Mouse (Mus musculus): ENCODE measurements around the gene Il10. TPM values are rescaled to one million over a fixed set of nuclear protein-coding genes. Genes with fewer than 3 reads are reported as not detected.

Il10 gene
- polyA plus RNA-seq, 1 experiment from 2014 or later, result not detected

DNA sequence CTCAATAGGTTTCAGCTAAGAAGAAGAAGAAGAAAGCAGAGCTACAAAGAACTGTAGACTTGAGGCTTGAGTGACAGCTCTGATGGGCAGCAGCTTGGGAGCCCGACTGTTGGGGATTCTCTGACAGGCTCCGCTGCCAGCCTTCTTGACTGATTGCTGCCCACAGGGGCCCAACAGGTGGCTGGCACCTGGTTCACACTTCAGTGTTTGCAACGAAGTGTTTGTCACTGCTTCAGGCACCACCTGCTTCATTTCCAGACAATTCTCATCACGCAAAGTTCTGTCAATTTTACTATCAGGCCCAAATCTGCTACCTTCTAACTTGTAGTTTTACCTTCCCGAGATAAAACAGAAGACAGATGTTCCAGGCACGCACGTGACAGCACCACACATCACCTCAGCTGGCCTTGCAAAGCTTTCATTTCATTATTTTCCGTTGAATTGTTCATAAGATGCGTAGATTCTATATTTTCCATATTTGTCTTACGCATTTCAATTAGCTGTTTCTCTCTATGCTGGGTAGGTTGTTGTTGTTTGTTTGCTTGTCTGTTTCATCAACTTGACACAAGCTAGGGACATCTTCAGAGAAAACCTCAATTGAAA lies 18.9 kb downstream of the Il10 start:
- no peaks in the 10 kb centered on the region for H3K9me3 ChIP-seq (ENCODE audit: control insufficient read depth, low read length)
- no peak overlapping the region for H3K9ac ChIP-seq (ENCODE audit: low read length)
- DNase-seq (ENCODE audit: low spot score) (no peak), ATAC-seq (replicated peaks; ENCODE audit: low FRiP score, low TSS enrichment, low read depth) (no peak)
- no peaks in the 10 kb centered on the region for H3K27me3 ChIP-seq (replicated peaks; ENCODE audit: control insufficient read depth, insufficient read depth, low read length)
- H3K4me3 ChIP-seq (ENCODE audit: low read depth, low read length), result no peak overlapping the region
- H3K36me3 ChIP-seq (ENCODE audit: control insufficient read depth, insufficient read depth, low read length), result no peaks in the 10 kb centered on the region
- no peak overlapping the region for H3K27ac ChIP-seq (ENCODE audit: low read depth)
- 85% methylated on average over 10 of the region's 10 CpGs for WGBS
- no peaks in the 10 kb centered on the region for H3K4me1 ChIP-seq (replicated peaks; ENCODE audit: control insufficient read depth, insufficient read depth, low read length)
- no peak overlapping the region for H3K4me2 ChIP-seq (ENCODE audit: low read length)

DNA sequence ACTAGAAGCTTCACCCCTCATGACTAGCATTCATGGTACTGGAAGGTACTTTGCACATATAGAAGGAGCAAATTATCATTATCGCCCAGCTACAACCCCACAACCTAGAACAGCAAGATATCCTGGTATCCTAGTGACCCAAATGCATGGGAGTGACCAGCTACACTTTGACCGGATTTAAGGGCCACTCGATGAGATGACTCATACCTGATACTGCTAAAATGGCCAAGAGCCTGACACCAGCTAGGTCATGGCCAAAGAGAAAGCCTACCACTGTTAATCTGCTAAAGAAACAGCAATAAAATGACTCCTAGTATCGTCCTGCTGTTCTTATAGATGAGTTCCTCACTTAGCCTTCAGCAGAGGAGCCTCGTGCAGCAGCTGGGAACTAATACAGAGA lies 19.8 kb downstream of the Il10 start:
- H3K27me3 ChIP-seq (replicated peaks; ENCODE audit: control insufficient read depth, insufficient read depth, low read length), result no peaks in the 10 kb centered on the region
- H3K4me2 ChIP-seq (ENCODE audit: low read length), result no peak overlapping the region
- no peaks in the 10 kb centered on the region for H3K4me1 ChIP-seq (replicated peaks; ENCODE audit: control insufficient read depth, insufficient read depth, low read length)
- WGBS, result 89% methylated on average over 5 of the region's 5 CpGs
- H3K36me3 ChIP-seq (ENCODE audit: control insufficient read depth, insufficient read depth, low read length), result no peaks in the 10 kb centered on the region
- H3K4me3 ChIP-seq (ENCODE audit: low read depth, low read length), result no peak overlapping the region
- H3K9ac ChIP-seq (ENCODE audit: low read length), result no peak overlapping the region
- H3K27ac ChIP-seq (ENCODE audit: low read depth), result no peak overlapping the region
- no peak for DNase-seq (ENCODE audit: low spot score)
- no peaks in the 10 kb centered on the region for H3K9me3 ChIP-seq (ENCODE audit: control insufficient read depth, low read length)
- no peak for ATAC-seq (replicated peaks; ENCODE audit: low FRiP score, low TSS enrichment, low read depth)

DNA sequence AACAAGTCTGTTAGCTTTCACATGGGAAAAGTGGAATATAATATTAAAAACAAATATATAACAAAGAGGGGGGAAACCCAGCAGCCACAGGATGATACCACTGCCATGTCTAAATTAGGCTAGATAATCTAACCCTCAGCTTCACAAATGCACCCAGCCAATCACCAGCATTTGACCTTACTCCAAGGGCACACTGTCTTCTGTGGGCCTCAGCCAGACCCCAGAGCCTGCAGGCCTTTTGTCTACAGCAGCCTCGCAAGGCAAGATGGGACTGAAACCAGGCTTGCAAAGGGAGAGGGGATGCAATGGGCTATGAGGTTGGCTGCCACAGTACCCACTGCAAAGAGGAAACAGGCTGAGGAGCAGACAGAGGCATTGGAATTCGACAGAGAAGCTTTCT lies 22.6 kb downstream of the Il10 start:
- no peaks in the 10 kb centered on the region for H3K4me1 ChIP-seq (replicated peaks; ENCODE audit: control insufficient read depth, insufficient read depth, low read length)
- H3K4me2 ChIP-seq (ENCODE audit: low read length), result no peak overlapping the region
- ATAC-seq (replicated peaks; ENCODE audit: low FRiP score, low TSS enrichment, low read depth), result no peak
- no peak overlapping the region for H3K9ac ChIP-seq (ENCODE audit: low read length)
- no peaks in the 10 kb centered on the region for H3K36me3 ChIP-seq (ENCODE audit: control insufficient read depth, insufficient read depth, low read length)
- no peaks in the 10 kb centered on the region for H3K27me3 ChIP-seq (replicated peaks; ENCODE audit: control insufficient read depth, insufficient read depth, low read length)
- DNase-seq (ENCODE audit: low spot score), result no peak
- H3K27ac ChIP-seq (ENCODE audit: low read depth), result no peak overlapping the region
- no peaks in the 10 kb centered on the region for H3K9me3 ChIP-seq (ENCODE audit: control insufficient read depth, low read length)
- WGBS, result 59% methylated on average over 2 of the region's 2 CpGs
- no peak overlapping the region for H3K4me3 ChIP-seq (ENCODE audit: low read depth, low read length)

DNA sequence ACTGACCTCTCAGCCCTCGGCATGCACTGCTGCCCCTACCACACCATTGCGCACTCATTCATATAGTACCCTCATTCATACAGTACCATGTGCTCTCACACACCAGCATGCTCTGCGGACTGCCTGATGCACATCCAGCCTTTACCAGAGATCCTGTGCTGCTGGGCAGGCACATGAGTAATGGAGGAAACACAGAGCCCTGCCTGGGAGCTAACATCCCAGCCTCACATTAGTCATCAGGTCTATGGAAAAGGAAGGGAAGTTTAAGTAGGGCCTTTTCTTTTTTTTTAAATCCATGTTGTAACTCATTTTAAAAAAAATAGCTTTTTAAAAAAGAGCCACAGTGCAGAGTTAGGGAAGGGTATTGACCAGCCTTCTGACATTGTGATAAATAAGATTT lies 23.1 kb downstream of the Il10 start:
- Histone ChIP-seq H3K9me3 (ENCODE audit: control insufficient read depth, low read length) (no peaks in the 10 kb centered on the region), H3K4me1 (replicated peaks; ENCODE audit: control insufficient read depth, insufficient read depth, low read length) (no peaks in the 10 kb centered on the region), H3K4me3 (ENCODE audit: low read depth, low read length) (no peak overlapping the region), H3K4me2 (ENCODE audit: low read length) (no peak overlapping the region), H3K27ac (ENCODE audit: low read depth) (no peak overlapping the region), H3K36me3 (ENCODE audit: control insufficient read depth, insufficient read depth, low read length) (no peaks in the 10 kb centered on the region), H3K9ac (ENCODE audit: low read length) (no peak overlapping the region), H3K27me3 (replicated peaks; ENCODE audit: control insufficient read depth, insufficient read depth, low read length) (no peaks in the 10 kb centered on the region)
- ATAC-seq (replicated peaks; ENCODE audit: low FRiP score, low TSS enrichment, low read depth) (no peak), DNase-seq (ENCODE audit: low spot score) (no peak)
- WGBS, result 79% methylated on average over 3 of the region's 3 CpGs

DNA sequence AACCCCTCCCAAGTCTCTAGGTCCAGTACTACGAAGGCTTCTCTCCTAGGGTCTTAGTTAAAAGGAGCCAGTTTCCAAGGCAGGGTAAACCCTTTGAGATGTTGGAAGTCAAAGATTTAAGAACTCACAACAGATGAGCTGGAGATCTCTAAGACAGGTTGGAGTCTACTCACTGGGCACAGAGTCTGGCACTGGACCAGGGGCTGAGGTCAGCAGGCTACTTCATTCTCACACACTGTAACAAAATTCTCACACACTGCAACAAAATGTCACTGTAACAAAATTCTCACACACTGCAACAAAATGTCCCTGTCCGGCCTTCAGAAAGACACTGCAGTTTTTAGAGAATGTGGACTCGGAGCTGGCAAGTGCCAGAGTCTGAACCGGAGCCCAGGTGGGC lies 24.0 kb downstream of the Il10 start:
- no peaks in the 10 kb centered on the region for H3K9me3 ChIP-seq (ENCODE audit: control insufficient read depth, low read length)
- H3K4me1 ChIP-seq (replicated peaks; ENCODE audit: control insufficient read depth, insufficient read depth, low read length), result no peaks in the 10 kb centered on the region
- H3K36me3 ChIP-seq (ENCODE audit: control insufficient read depth, insufficient read depth, low read length), result no peaks in the 10 kb centered on the region
- no peak overlapping the region for H3K4me3 ChIP-seq (ENCODE audit: low read depth, low read length)
- no peak overlapping the region for H3K27ac ChIP-seq (ENCODE audit: low read depth)
- H3K4me2 ChIP-seq (ENCODE audit: low read length), result no peak overlapping the region
- H3K9ac ChIP-seq (ENCODE audit: low read length), result no peak overlapping the region
- ATAC-seq (replicated peaks; ENCODE audit: low FRiP score, low TSS enrichment, low read depth), result no peak
- no peak for DNase-seq (ENCODE audit: low spot score)
- H3K27me3 ChIP-seq (replicated peaks; ENCODE audit: control insufficient read depth, insufficient read depth, low read length), result no peaks in the 10 kb centered on the region
- 94% methylated on average over 4 of the region's 4 CpGs for WGBS

DNA sequence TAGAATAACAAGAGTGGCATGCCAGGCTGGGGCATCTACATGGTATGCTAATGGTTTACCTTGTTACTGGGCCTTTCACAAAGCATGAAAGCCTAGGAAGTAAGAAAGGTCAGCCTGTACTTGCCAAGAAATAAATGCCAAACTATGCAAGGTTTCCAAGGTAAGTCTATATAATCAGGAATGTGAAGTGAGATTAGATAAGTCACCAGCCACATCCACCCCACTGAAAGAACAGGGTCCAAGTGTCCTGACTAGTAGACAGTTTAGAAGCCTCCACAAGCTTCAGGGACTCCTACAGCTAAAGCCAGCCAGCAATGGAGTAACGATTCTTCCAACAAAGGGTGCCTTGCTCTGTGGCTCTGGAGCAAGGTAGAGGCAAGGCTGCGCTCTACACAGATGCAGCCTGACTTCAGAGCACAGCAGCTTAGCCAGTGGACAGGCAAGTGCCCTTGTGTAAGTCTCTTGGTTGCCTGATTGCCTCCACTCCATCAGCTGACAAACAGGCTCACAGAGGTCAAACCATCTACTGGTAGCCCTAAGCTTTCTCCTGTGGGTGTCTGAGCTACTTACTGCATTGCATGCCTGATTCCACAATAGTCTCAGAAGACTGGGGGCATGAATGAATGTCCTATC lies 26.2 kb downstream of the Il10 start:
- ATAC-seq (replicated peaks; ENCODE audit: low FRiP score, low TSS enrichment, low read depth) (no peak), DNase-seq (ENCODE audit: low spot score) (no peak)
- H3K4me2 ChIP-seq (ENCODE audit: low read length), result no peak overlapping the region
- no peaks in the 10 kb centered on the region for H3K36me3 ChIP-seq (ENCODE audit: control insufficient read depth, insufficient read depth, low read length)
- H3K9me3 ChIP-seq (ENCODE audit: control insufficient read depth, low read length), result no peaks in the 10 kb centered on the region
- 76% methylated on average over 2 of the region's 2 CpGs for WGBS
- no peaks in the 10 kb centered on the region for H3K4me1 ChIP-seq (replicated peaks; ENCODE audit: control insufficient read depth, insufficient read depth, low read length)
- H3K27ac ChIP-seq (ENCODE audit: low read depth), result no peak overlapping the region
- H3K9ac ChIP-seq (ENCODE audit: low read length), result no peak overlapping the region
- H3K27me3 ChIP-seq (replicated peaks; ENCODE audit: control insufficient read depth, insufficient read depth, low read length), result no peaks in the 10 kb centered on the region
- no peak overlapping the region for H3K4me3 ChIP-seq (ENCODE audit: low read depth, low read length)

DNA sequence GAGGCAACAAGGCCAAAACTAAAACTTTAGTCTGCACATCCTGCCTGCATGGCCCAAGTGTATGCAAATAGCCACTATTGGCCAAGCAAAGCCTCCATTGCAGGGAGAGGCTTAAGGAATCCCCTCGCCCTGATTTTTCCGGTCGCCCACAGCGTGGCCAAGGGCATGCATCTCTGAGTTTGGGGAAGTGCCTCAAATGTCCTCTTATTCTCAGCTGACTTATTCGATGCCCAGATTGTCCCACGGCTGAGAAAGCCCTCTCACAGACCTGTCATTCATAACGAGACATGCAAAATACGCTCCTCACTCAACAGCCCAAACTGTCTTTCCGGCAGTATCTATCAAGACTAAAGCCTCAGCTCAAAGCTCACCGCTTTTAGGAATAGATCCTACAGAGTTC lies 27.0 kb downstream of the Il10 start:
- H3K4me1 ChIP-seq (replicated peaks; ENCODE audit: control insufficient read depth, insufficient read depth, low read length), result peaks cover 3% of the 10 kb centered on the region
- no peak for DNase-seq (ENCODE audit: low spot score)
- ATAC-seq (replicated peaks; ENCODE audit: low FRiP score, low TSS enrichment, low read depth), result no peak

DNA sequence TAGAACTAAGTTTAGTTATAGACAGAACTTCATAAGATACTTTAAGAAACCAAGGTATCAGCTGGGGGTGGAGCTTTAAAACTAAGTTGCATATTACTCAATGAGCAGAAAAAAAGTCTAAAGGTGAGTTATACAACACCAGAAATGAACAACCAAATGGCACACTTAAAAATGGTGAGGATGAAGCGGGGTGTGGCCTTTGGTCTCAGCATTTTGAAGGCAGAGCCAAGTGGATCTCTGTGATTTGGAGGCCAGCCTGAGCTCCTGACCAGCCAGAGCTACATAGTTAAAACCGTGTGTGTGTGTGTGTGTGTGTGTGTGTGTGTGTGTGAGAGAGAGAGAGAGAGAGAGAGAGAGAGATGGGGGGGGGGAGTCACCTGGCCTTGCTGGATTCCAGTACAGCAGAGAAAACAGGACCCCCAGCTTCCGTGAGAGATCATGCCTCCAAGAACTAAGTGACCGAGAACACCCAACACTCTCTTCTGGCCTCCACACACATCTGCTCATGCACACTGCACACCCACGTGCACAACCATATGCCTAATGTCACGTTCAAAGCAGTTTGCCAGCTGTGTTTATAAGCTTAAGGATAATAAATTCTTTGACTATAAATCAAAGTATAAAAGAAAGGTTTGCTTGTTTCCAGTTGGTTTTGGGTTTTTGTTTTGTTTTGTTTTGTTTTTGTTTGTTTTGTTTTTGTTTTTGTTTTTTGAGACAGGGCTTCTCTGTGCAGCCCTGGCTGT lies 28.6 kb downstream of the Il10 start:
- H3K27ac ChIP-seq (ENCODE audit: low read depth), result no peak overlapping the region
- H3K4me2 ChIP-seq (ENCODE audit: low read length), result no peak overlapping the region
- no peak for ATAC-seq (replicated peaks; ENCODE audit: low FRiP score, low TSS enrichment, low read depth)
- DNase-seq (ENCODE audit: low spot score), result no peak
- H3K36me3 ChIP-seq (ENCODE audit: control insufficient read depth, insufficient read depth, low read length), result peaks cover 6% of the 10 kb centered on the region
- WGBS, result 47% methylated on average over 6 of the region's 6 CpGs
- H3K27me3 ChIP-seq (replicated peaks; ENCODE audit: control insufficient read depth, insufficient read depth, low read length), result no peaks in the 10 kb centered on the region
- H3K4me1 ChIP-seq (replicated peaks; ENCODE audit: control insufficient read depth, insufficient read depth, low read length), result peaks cover 7% of the 10 kb centered on the region
- H3K9ac ChIP-seq (ENCODE audit: low read length), result no peak overlapping the region
- no peak overlapping the region for H3K4me3 ChIP-seq (ENCODE audit: low read depth, low read length)
- H3K9me3 ChIP-seq (ENCODE audit: control insufficient read depth, low read length), result no peaks in the 10 kb centered on the region

More for the DNA sequence above, 27.0 kb downstream of the Il10 start:
- Histone ChIP-seq H3K27me3 (replicated peaks; ENCODE audit: control insufficient read depth, insufficient read depth, low read length) (no peaks in the 10 kb centered on the region), H3K4me3 (ENCODE audit: low read depth, low read length) (no peak overlapping the region), H3K36me3 (ENCODE audit: control insufficient read depth, insufficient read depth, low read length) (no peaks in the 10 kb centered on the region), H3K9me3 (ENCODE audit: control insufficient read depth, low read length) (no peaks in the 10 kb centered on the region), H3K9ac (ENCODE audit: low read length) (no peak overlapping the region), H3K4me2 (ENCODE audit: low read length) (no peak overlapping the region), H3K27ac (ENCODE audit: low read depth) (no peak overlapping the region)
- WGBS, result 87% methylated on average over 10 of the region's 10 CpGs

Data from intestine, embryonic 14.5 days (tissue).